Mouse (Mus musculus) olfactory bulb, adult 2 months (tissue): ENCODE measurements around the gene Klk1.

Experiments
- CTCF ChIP-seq: fragments of 200-500 bp; IDR thresholded peaks from 2 replicates; pipeline ENCODE4 v1.5.1; 2012; ENCODE audit warnings: low read depth, mild to moderate bottlenecking, low read length, moderate library complexity; ENCODE audit not compliant: insufficient read depth
- POLR2A ChIP-seq: fragments of 200-500 bp; IDR thresholded peaks from 2 replicates; pipeline ENCODE4 v1.6.1; 2012; ENCODE audit warnings: mild to moderate bottlenecking, low read depth, low read length, moderate library complexity; ENCODE audit not compliant: insufficient read depth

- no peak for TF ChIP-seq CTCF
- no peak for TF ChIP-seq POLR2A
These were observed 35.2 kb downstream of the Klk1 start for GRCm38 (mm10) chr7:44260410-44260809.
